Mouse (Mus musculus): ENCODE data around the gene Rhobtb1. TPM values are rescaled to one million over a fixed set of nuclear protein-coding genes. Genes with fewer than 3 reads are reported as not detected.
A peak's percentile ranks its signal among the peaks of the same experiment; 100 is the strongest.

The Rhobtb1 gene
- polyA plus RNA-seq, 1 experiment from 2014 or later = 6.2 TPM

DNA sequence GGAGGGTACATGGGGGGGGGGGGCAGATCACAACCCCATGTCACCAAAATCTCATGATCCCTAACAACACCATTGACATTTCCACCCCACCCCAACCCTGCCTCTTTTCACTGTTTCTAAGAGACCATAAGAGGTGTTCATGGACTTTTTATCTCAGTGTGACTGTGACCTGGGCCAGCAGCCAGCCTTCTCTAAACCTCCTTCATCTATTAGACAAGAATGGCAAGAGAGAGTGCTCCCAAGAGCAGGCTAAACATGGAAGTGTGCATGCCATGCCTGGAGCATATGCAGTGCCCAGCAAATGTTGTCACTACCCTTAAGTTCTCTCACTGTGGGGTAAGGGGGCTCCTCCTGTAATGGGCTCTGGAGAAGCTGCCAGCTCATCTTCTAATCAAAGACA, 123.5 kb downstream of the Rhobtb1 start:
- POLR2A ChIA-PET = no interaction called here
- ATAC-seq = no peak
- in situ Hi-C loops (cut with MboI; ENCODE audit: low pct_unique_long_range_greater_than_20kb) = no loop called here
- DNase-seq (ENCODE audit: low read depth, low spot score) = no peak
- no peaks in the 10 kb centered on the region for H3K27me3 ChIP-seq
- TF ChIP-seq CTCF (IDR thresholded peaks at IDR 0.05) = no peak
- CTCF ChIA-PET = no interaction called here

DNA sequence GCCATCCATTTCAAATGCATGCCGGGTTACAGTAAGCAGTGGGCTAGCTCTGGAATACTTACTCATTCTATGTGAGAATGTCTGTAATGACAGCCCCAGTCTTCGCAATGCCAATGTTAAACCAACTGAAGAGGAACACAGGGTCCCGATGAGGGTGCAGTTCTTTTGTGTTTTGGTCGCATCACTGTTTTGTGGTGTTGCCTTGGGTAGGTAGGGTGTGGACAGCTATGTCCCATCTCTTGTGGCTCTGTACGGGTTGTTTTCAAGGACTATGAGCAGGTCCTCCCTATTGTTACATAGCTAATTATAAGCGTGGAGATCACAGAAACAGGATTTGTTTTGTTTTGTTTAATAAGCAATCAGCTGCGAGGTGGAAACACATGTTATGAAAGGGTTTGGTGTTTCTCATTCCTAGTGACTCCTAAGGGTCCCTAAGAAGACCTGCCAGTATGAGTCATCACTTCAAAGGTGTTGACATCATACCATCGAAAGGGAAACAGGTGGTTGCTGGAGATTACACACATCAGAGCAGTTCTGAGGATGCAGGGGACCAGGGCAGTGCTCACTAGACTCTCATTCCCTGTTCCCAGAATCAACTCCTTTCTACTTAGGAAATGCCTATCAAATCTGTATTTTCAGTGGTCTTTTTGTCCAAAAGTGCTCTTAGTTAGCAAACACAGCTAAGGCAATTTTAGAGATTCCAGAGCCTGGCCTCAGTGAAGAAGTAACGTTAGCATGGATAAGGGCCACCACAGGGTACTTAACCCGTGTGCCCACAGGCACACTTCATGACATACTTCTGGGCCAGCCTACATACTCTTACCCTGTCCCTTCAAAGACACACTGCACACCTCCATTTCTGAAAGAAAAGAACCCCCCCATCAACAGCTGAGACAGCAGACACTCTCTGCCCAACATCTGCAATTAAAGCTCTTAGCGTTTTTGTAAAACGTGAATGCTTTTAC, 124.9 kb downstream of the Rhobtb1 start:
- H3K27me3 ChIP-seq = no peaks in the 10 kb centered on the region
- ATAC-seq = no peak
- DNase-seq (ENCODE audit: low read depth, low spot score) = no peak
- ChIA-PET POLR2A (no interaction called here), CTCF (no interaction called here)
- no peak for TF ChIP-seq CTCF (IDR thresholded peaks at IDR 0.05)
- in situ Hi-C loops (cut with MboI; ENCODE audit: low pct_unique_long_range_greater_than_20kb) = no loop called here

- no peak for TF ChIP-seq CTCF (IDR thresholded peaks at IDR 0.05)
- ChIA-PET CTCF (interaction anchor here (1.9 kb wide), 1 partner anchor 30 kb away, joined by 6 read pairs; no protein-coding TSS in a partner anchor), POLR2A (no interaction called here)
- DNase-seq (ENCODE audit: low read depth, low spot score) = no peak
- no peak for ATAC-seq
- in situ Hi-C loops (cut with MboI; ENCODE audit: low pct_unique_long_range_greater_than_20kb) = no loop called here
- H3K27me3 ChIP-seq = no peaks in the 10 kb centered on the region
These were observed 125.7 kb downstream of the Rhobtb1 start for GRCm38 (mm10) chr10:69276920-69277435.

DNA sequence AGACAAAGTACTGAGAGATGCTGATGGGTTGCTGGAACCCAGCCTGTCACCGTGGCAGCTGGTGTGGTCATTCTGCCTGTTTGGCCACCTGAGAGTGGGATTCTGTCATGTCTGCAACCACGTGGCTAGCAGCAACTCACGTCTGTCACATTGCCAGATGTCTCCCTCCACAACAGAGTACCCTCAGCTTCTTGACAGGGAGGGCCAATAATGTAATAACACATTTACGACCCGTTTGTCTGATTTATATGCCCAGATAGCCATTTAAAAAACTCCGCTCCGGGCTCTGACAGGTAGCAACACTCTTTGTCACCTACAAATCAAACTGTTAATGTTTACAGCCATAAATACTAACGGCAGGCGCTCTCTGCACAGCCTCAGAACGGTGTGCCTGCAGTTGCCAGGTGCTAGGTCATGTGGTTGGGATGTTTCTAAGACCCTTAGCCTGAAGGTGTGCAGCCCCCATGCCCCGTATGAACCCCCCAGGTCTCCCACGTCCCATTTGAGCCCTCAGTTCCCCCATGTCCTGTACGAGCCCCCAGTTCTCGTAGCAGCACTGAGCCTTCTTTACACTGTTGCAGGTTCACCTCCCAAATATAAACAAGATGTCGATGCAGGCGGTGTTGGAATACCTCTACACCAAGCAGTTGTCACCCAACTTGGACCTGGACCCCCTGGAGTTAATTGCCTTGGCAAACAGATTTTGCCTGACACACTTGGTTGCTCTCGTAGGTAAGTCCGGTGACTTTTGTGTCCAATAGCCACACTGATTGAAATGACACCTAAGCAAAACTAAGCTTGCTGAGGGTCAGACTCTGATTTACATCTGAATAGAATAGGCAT, 127.8 kb downstream of the Rhobtb1 start:
- ChIA-PET POLR2A (no interaction called here), CTCF (interaction anchor here (0.8 kb wide), 1 partner anchor 16 kb away, joined by 3 read pairs; no protein-coding TSS in a partner anchor)
- DNase-seq (ENCODE audit: low read depth, low spot score) (no peak), ATAC-seq (no peak)
- in situ Hi-C loops (cut with MboI; ENCODE audit: low pct_unique_long_range_greater_than_20kb) = no loop called here
- no peak for TF ChIP-seq CTCF (IDR thresholded peaks at IDR 0.05)
- H3K27me3 ChIP-seq = no peaks in the 10 kb centered on the region

- no peak for DNase-seq (ENCODE audit: low read depth, low spot score)
- POLR2A ChIA-PET = no interaction called here
- CTCF ChIA-PET = interaction anchor here (0.6 to 0.8 kb wide), 2 partner anchors 16 to 27 kb away, joined by 3 read pairs; no protein-coding TSS in a partner anchor
- in situ Hi-C loops (cut with MboI; ENCODE audit: low pct_unique_long_range_greater_than_20kb) = no loop called here
- ATAC-seq = no peak
- H3K27me3 ChIP-seq = no peaks in the 10 kb centered on the region
- no peak for TF ChIP-seq CTCF (IDR thresholded peaks at IDR 0.05)
These were observed 128.4 kb downstream of the Rhobtb1 start for GRCm38 (mm10) chr10:69279607-69279978.

DNA sequence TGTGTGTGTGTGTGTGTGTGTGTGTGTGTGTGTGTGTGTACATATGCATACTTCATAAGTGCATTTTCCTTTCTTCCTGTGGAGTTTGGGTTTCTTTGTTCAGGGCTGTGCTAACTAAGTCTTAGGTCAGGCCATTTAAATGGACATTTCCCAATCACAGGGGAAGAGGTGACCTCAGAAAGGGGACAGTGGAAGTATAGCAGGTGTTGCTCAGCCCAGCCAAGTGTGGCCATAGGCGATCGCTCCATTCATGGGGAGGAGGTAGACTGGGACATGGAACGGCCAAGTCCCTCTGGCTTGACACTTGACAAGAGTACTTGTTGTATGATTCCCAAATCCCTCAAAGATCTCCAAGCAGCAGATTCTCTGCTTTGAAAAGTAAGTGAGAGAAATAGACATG, 135.7 kb downstream of the Rhobtb1 start:
- POLR2A ChIA-PET = no interaction called here
- no peak for TF ChIP-seq CTCF (IDR thresholded peaks at IDR 0.05)
- ATAC-seq (no peak), DNase-seq (ENCODE audit: low read depth, low spot score) (no peak)
- CTCF ChIA-PET = no interaction called here
- no peaks in the 10 kb centered on the region for H3K27me3 ChIP-seq
- in situ Hi-C loops (cut with MboI; ENCODE audit: low pct_unique_long_range_greater_than_20kb) = no loop called here

DNA sequence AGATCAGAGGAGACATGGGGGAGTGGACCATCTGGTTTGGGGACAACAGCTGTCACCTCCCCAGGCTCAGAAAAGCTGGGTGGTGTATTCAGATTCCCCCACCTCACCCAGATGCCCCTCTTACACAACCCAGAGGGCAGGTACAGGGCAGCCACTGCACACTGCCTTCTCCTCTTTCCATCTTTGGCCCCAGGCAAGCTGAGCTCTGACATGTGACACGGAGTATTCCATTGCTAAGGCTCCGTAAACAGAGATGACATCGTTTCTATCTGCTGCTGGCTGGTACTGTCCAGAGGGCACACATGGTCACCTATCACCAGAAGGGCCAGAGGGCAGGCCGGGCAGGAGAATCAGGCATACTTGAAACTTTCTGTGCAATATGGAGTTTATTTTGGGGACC, 136.9 kb downstream of the Rhobtb1 start:
- no peaks in the 10 kb centered on the region for H3K27me3 ChIP-seq
- ChIA-PET CTCF (no interaction called here), POLR2A (interaction anchor here (0.6 to 0.7 kb wide), 2 partner anchors 17 to 102 kb away, joined by 3 read pairs; no protein-coding TSS in a partner anchor)
- in situ Hi-C loops (cut with MboI; ENCODE audit: low pct_unique_long_range_greater_than_20kb) = no loop called here
- DNase-seq (ENCODE audit: low read depth, low spot score) = no peak
- TF ChIP-seq CTCF (IDR thresholded peaks at IDR 0.05) = no peak
- ATAC-seq = peak; percentile 44

DNA sequence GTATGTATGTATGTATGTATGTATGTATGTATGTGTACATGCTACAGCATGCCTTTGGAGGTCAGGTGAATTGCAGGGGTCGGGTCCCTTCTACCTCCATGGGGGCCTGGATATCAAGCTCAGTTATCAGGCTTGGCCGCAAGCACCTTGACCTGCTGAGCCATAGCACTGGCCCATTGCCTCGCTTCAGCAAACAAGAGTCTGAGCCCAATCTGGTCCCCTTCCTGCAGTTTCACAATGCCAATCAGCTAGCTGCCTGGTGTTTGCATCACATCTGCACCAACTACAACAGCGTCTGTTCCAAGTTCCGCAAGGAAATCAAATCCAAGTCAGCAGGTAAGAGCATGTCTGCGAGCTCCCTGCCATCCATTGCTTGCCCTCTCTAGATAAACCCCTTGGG, 137.5 kb downstream of the Rhobtb1 start:
- ATAC-seq (no peak), DNase-seq (ENCODE audit: low read depth, low spot score) (no peak)
- in situ Hi-C loops (cut with MboI; ENCODE audit: low pct_unique_long_range_greater_than_20kb) = no loop called here
- ChIA-PET POLR2A (no interaction called here), CTCF (no interaction called here)
- TF ChIP-seq CTCF (IDR thresholded peaks at IDR 0.05) = no peak
- H3K27me3 ChIP-seq = no peaks in the 10 kb centered on the region

GRCm38 (mm10) chr10:69290736-69291135, 139.5 kb downstream of the Rhobtb1 start:
- ChIA-PET CTCF (no interaction called here), POLR2A (no interaction called here)
- DNase-seq (ENCODE audit: low read depth, low spot score) (no peak), ATAC-seq (no peak)
- in situ Hi-C loops (cut with MboI; ENCODE audit: low pct_unique_long_range_greater_than_20kb) = no loop called here
- no peaks in the 10 kb centered on the region for H3K27me3 ChIP-seq
- no peak for TF ChIP-seq CTCF (IDR thresholded peaks at IDR 0.05)

- CTCF ChIA-PET = no interaction called here
- POLR2A ChIA-PET = no interaction called here
- no peak for TF ChIP-seq CTCF (IDR thresholded peaks at IDR 0.05)
- DNase-seq (ENCODE audit: low read depth, low spot score) (no peak), ATAC-seq (no peak)
- no peaks in the 10 kb centered on the region for H3K27me3 ChIP-seq
- in situ Hi-C loops (cut with MboI; ENCODE audit: low pct_unique_long_range_greater_than_20kb) = no loop called here
These were observed 144.7 kb downstream of the Rhobtb1 start for GRCm38 (mm10) chr10:69295919-69296318.

DNA sequence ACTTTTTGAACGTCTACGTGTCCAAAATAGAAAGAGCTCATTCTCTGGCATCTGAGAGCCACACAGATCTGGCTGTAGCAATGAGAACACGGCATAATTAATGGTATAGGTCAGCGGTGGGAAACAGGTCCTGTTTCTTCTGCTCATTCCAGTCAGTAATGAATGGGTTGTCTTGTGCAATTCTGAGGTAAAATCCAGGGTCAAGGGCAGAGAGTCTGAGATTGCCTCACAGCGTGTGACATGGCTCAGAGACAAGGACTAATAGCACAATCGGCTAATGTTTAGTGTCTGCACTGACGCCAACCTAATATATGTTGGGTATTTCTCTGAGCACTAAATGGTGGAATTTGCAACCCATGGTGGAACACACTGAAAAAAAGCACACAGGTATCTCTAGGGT, 148.8 kb downstream of the Rhobtb1 start:
- DNase-seq (ENCODE audit: low read depth, low spot score) (no peak), ATAC-seq (no peak)
- POLR2A ChIA-PET = no interaction called here
- H3K27me3 ChIP-seq = no peaks in the 10 kb centered on the region
- no peak for TF ChIP-seq CTCF (IDR thresholded peaks at IDR 0.05)
- in situ Hi-C loops (cut with MboI; ENCODE audit: low pct_unique_long_range_greater_than_20kb) = loop anchor here (25.0 kb wide), 1 partner anchor 1013 kb away; the partner anchor contains the start of gene Arid5b
- CTCF ChIA-PET = no interaction called here
